Mouse (Mus musculus): ENCODE results near the gene Gmeb2. TPM values are rescaled to one million over a fixed set of nuclear protein-coding genes. Genes with fewer than 3 reads are reported as not detected.

The Gmeb2 gene
- polyA plus RNA-seq, 1 experiment = 60.8 TPM

DNA sequence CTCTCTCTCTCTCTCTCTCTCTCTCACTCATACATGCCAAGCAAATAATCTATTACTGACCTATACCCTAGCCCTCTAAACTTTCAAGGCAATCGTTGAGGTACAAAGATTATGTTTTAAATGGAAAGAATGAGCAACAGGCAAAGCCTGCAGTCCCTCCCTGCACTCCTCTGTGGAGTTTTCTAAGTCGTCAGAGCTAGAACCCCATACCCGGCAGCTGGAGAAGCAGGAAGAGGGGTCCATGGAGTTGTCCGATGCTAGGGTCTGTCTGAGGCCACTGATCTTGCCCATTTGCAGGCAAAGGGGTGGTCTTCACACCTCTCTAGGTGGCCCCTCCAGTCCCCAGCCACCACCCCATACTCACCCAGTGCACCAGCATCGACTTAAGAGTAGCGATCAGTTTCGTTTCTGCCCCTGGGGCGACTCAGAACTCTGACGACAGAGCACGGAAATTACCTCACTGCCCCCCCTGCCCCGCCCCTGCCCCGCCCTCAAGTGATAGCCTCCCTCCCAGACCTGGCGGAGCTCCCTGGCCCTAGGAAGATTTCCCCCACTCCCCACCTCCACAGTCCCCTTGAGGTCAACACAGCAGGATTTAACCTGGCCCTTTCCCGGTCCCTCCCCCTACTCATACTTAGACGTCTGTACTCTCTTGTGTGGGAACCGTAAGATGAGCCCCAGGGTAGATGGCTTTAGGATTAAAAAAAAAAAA, 46.1 kb downstream of the Gmeb2 start, which contains the start of gene Helz2:
Gene Helz2, minus strand, starts transcription at position 426 of the 712 bp plus-strand sequence.
- H3K4me3 ChIP-seq (ENCODE audit: control insufficient read depth, insufficient read depth, low read length) = peak within 1 kb of the TSS; percentile 76
- WGBS = 2% methylated on average over 15 of the region's 16 CpGs
- peak; percentile 64 for DNase-seq
- peaks cover 16% of the 10 kb centered on the region for H3K36me3 ChIP-seq (ENCODE audit: control insufficient read depth, insufficient read depth, low read length)
- TF ChIP-seq POLR2A (IDR thresholded peaks at IDR 0.05; ENCODE audit: control insufficient read depth, extremely low read depth, insufficient read depth, low read length, poor library complexity) = peak; percentile 33; the same call in 1 of the 2 replicates
- TF ChIP-seq CTCF (IDR thresholded peaks at IDR 0.05; ENCODE audit: borderline replicate concordance, control insufficient read depth, extremely low read depth, insufficient read depth, low read length, poor library complexity) = no peak
- H3K27me3 ChIP-seq (ENCODE audit: control insufficient read depth, insufficient read depth, low read length) = no peaks in the 10 kb centered on the region
- peak within 1 kb of the TSS; percentile 19; the same call in 1 of the 2 replicates for H3K27ac ChIP-seq (ENCODE audit: control insufficient read depth, insufficient read depth, low read length)
- peaks cover 31% of the 10 kb centered on the region for H3K4me1 ChIP-seq (replicated peaks; ENCODE audit: control insufficient read depth, insufficient read depth, low read length)

DNA sequence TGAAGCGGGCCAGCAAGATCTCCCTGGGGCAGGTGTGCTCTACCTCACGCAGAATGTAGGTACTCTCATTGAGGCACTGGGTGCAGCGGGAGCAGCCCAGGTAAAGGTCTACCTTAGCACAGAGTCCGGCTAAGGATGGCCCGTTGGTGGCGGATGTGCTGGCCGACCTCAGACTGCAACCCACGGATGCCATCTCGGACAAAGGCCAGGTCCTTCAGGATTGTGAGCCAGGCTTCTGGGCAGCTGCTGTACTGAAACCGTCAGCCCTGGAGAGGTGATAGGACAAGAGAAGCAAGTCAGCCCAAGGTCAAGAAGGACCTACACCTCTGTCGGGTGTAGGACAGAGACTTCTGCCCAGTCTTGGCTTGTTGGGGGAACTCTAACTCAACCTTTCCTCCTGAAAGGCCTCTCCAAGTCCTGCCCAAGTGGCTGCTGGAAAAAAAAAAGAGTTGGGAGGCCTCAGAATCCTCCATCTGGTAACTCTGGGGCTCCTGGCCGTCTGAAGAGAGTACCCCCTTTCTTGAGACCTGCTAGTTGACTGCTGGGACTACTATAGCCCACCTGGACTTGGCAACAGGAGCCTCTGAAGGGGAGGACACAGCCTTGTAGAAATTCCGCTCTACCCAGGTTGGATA, 46.9 kb downstream of the Gmeb2 start:
- H3K27me3 ChIP-seq (ENCODE audit: control insufficient read depth, insufficient read depth, low read length) = no peaks in the 10 kb centered on the region
- no peak for DNase-seq
- H3K4me1 ChIP-seq (replicated peaks; ENCODE audit: control insufficient read depth, insufficient read depth, low read length) = peaks cover 31% of the 10 kb centered on the region
- H3K36me3 ChIP-seq (ENCODE audit: control insufficient read depth, insufficient read depth, low read length) = peaks cover 22% of the 10 kb centered on the region
- H3K27ac ChIP-seq (ENCODE audit: control insufficient read depth, insufficient read depth, low read length) = no peak overlapping the region
- no peak for TF ChIP-seq POLR2A (IDR thresholded peaks at IDR 0.05; ENCODE audit: control insufficient read depth, extremely low read depth, insufficient read depth, low read length, poor library complexity)
- TF ChIP-seq CTCF (IDR thresholded peaks at IDR 0.05; ENCODE audit: borderline replicate concordance, control insufficient read depth, extremely low read depth, insufficient read depth, low read length, poor library complexity) = no peak
- 93% methylated on average over 13 of the region's 13 CpGs for WGBS
- H3K4me3 ChIP-seq (ENCODE audit: control insufficient read depth, insufficient read depth, low read length) = peak overlapping the region; percentile 20

DNA sequence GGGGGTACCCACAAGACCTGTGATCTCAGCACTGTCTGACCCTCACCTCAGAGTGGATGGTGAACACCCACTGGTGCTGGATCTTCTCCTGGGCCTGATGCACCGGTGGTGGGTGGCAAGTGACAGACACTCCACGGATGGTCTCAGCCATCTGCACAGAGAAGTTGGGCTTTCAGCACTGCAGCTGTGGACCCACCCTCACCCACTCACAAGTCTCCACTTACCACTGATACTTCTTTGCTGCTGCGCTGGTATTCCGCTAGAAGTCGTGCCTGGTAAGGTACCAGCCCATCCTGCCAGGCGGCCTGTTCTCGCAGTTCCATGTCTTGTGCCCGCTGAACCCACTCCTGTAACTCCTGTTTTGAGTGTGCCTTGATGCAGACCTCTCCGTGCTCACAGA, 48.6 kb downstream of the Gmeb2 start:
- 96% methylated on average over 9 of the region's 9 CpGs for WGBS
- TF ChIP-seq POLR2A (IDR thresholded peaks at IDR 0.05; ENCODE audit: control insufficient read depth, extremely low read depth, insufficient read depth, low read length, poor library complexity) = no peak
- no peak for TF ChIP-seq CTCF (IDR thresholded peaks at IDR 0.05; ENCODE audit: borderline replicate concordance, control insufficient read depth, extremely low read depth, insufficient read depth, low read length, poor library complexity)
- Histone ChIP-seq H3K4me3 (ENCODE audit: control insufficient read depth, insufficient read depth, low read length) (no peak overlapping the region), H3K36me3 (ENCODE audit: control insufficient read depth, insufficient read depth, low read length) (peaks cover 34% of the 10 kb centered on the region), H3K27ac (ENCODE audit: control insufficient read depth, insufficient read depth, low read length) (no peak overlapping the region), H3K27me3 (ENCODE audit: control insufficient read depth, insufficient read depth, low read length) (no peaks in the 10 kb centered on the region), H3K4me1 (replicated peaks; ENCODE audit: control insufficient read depth, insufficient read depth, low read length) (peaks cover 31% of the 10 kb centered on the region)
- DNase-seq = no peak

DNA sequence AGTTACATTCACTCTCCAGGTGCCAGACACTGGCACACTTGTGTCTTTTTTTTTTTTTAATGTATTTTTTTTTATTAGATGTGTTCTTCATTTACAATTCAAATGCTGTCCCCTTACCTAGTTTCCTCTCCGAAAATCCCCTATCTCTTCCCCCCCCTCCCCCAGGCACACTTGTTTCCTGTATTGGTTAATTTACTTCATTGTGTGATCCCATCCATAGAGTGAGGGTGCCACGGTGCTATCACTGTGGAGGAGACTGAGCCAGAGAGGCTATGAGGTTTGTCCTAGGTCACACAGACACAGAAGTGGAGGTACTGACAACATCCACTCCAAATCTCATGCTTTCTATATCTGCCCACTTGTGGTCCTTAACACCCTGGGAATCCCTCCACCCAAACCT, 49.0 kb downstream of the Gmeb2 start:
- Histone ChIP-seq H3K4me1 (replicated peaks; ENCODE audit: control insufficient read depth, insufficient read depth, low read length) (peaks cover 29% of the 10 kb centered on the region), H3K4me3 (ENCODE audit: control insufficient read depth, insufficient read depth, low read length) (no peak overlapping the region), H3K27me3 (ENCODE audit: control insufficient read depth, insufficient read depth, low read length) (no peaks in the 10 kb centered on the region), H3K27ac (ENCODE audit: control insufficient read depth, insufficient read depth, low read length) (no peak overlapping the region), H3K36me3 (ENCODE audit: control insufficient read depth, insufficient read depth, low read length) (peaks cover 38% of the 10 kb centered on the region)
- 65% methylated on average over 2 of the region's 2 CpGs for whole genome bisulfite sequencing
- no peak for DNase-seq
- TF ChIP-seq CTCF (IDR thresholded peaks at IDR 0.05; ENCODE audit: borderline replicate concordance, control insufficient read depth, extremely low read depth, insufficient read depth, low read length, poor library complexity) (no peak), POLR2A (IDR thresholded peaks at IDR 0.05; ENCODE audit: control insufficient read depth, extremely low read depth, insufficient read depth, low read length, poor library complexity) (no peak)

DNA sequence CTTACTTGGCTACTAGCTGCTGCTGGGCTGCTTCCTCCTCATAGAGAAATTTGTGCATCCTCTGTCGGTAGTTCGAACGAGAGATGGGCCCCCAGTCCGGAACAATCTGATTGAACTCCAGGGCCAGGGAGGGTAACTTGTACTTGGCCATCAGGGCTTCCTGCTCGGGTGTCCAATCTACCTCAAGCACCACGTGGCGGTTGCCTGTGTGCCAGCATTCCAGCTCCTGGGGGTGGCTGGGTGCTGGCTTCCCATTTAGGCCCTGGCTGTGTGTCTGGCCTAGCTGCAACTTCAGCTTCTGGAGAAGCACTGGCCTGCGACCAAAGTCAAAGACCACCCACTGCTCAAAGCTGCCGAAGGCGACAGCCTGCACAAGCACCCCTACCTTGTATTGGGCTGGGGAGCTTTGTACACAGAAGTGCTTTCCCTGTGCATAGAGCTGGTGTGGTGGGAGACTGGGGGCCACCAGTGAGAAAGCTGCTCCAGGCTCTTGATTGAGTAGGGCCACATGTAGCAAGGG, 49.7 kb downstream of the Gmeb2 start:
- 95% methylated on average over 10 of the region's 10 CpGs for WGBS
- no peaks in the 10 kb centered on the region for H3K27me3 ChIP-seq (ENCODE audit: control insufficient read depth, insufficient read depth, low read length)
- no peak overlapping the region for H3K27ac ChIP-seq (ENCODE audit: control insufficient read depth, insufficient read depth, low read length)
- no peak for DNase-seq
- H3K4me3 ChIP-seq (ENCODE audit: control insufficient read depth, insufficient read depth, low read length) = no peak overlapping the region
- peaks cover 45% of the 10 kb centered on the region for H3K36me3 ChIP-seq (ENCODE audit: control insufficient read depth, insufficient read depth, low read length)
- H3K4me1 ChIP-seq (replicated peaks; ENCODE audit: control insufficient read depth, insufficient read depth, low read length) = peaks cover 27% of the 10 kb centered on the region
- TF ChIP-seq POLR2A (IDR thresholded peaks at IDR 0.05; ENCODE audit: control insufficient read depth, extremely low read depth, insufficient read depth, low read length, poor library complexity) (no peak), CTCF (IDR thresholded peaks at IDR 0.05; ENCODE audit: borderline replicate concordance, control insufficient read depth, extremely low read depth, insufficient read depth, low read length, poor library complexity) (no peak)

- TF ChIP-seq CTCF (IDR thresholded peaks at IDR 0.05; ENCODE audit: borderline replicate concordance, control insufficient read depth, extremely low read depth, insufficient read depth, low read length, poor library complexity) (no peak), POLR2A (IDR thresholded peaks at IDR 0.05; ENCODE audit: control insufficient read depth, extremely low read depth, insufficient read depth, low read length, poor library complexity) (no peak)
- H3K27me3 ChIP-seq (ENCODE audit: control insufficient read depth, insufficient read depth, low read length) = no peaks in the 10 kb centered on the region
- WGBS = 94% methylated on average over 17 of the region's 17 CpGs
- DNase-seq = no peak
- peaks cover 27% of the 10 kb centered on the region for H3K4me1 ChIP-seq (replicated peaks; ENCODE audit: control insufficient read depth, insufficient read depth, low read length)
- H3K27ac ChIP-seq (ENCODE audit: control insufficient read depth, insufficient read depth, low read length) = no peak overlapping the region
- H3K4me3 ChIP-seq (ENCODE audit: control insufficient read depth, insufficient read depth, low read length) = no peak overlapping the region
- H3K36me3 ChIP-seq (ENCODE audit: control insufficient read depth, insufficient read depth, low read length) = peaks cover 45% of the 10 kb centered on the region
These were observed 50.4 kb downstream of the Gmeb2 start for GRCm38 (mm10) chr2:181237251-181238014.
